Mouse (Mus musculus): ENCODE measurements at regions not wholly inside any gene's neighbourhood (a gene's known extent, or its start where the extent isn't known, plus 50 kb on each side); places are given as distances from the start of the nearest gene placed in this dataset.
A peak's percentile ranks its signal among the peaks of the same experiment; 100 is the strongest.

- Histone ChIP-seq H3K36me3 (ENCODE audit: control insufficient read depth, insufficient read depth, low read length, poor library complexity, severe bottlenecking) (no peaks in the 10 kb centered on the region), H3K27me3 (ENCODE audit: control insufficient read depth, insufficient read depth, low read length, poor library complexity, severe bottlenecking) (no peaks in the 10 kb centered on the region)
- DNase-seq (ENCODE audit: low read depth, low spot score): no peak
Observed at GRCm38 (mm10) chr6:66168913-66169312, 216.5 kb downstream of the 4930544G11Rik start.

- Histone ChIP-seq H3K27me3 (ENCODE audit: control insufficient read depth, insufficient read depth, low read length, poor library complexity, severe bottlenecking) (no peaks in the 10 kb centered on the region), H3K36me3 (ENCODE audit: control insufficient read depth, insufficient read depth, low read length, poor library complexity, severe bottlenecking) (no peaks in the 10 kb centered on the region)
- DNase-seq (ENCODE audit: low read depth, low spot score): no peak
Observed at GRCm38 (mm10) chr6:66197990-66198389, 245.6 kb downstream of the 4930544G11Rik start.

- no peak for DNase-seq (ENCODE audit: low read depth, low spot score)
- H3K36me3 ChIP-seq (ENCODE audit: control insufficient read depth, insufficient read depth, low read length, poor library complexity, severe bottlenecking): no peaks in the 10 kb centered on the region
- no peaks in the 10 kb centered on the region for H3K27me3 ChIP-seq (ENCODE audit: control insufficient read depth, insufficient read depth, low read length, poor library complexity, severe bottlenecking)
Observed at GRCm38 (mm10) chr6:66200136-66200790, 247.9 kb downstream of the 4930544G11Rik start.

GRCm38 (mm10) chr6:66206197-66206925 lies 254.0 kb downstream of the 4930544G11Rik start:
- Histone ChIP-seq H3K36me3 (ENCODE audit: control insufficient read depth, insufficient read depth, low read length, poor library complexity, severe bottlenecking) (no peaks in the 10 kb centered on the region), H3K27me3 (ENCODE audit: control insufficient read depth, insufficient read depth, low read length, poor library complexity, severe bottlenecking) (no peaks in the 10 kb centered on the region)
- DNase-seq (ENCODE audit: low read depth, low spot score): no peak

GRCm38 (mm10) chr6:66217543-66217942 lies 265.1 kb downstream of the 4930544G11Rik start:
- Histone ChIP-seq H3K27me3 (ENCODE audit: control insufficient read depth, insufficient read depth, low read length, poor library complexity, severe bottlenecking) (no peaks in the 10 kb centered on the region), H3K36me3 (ENCODE audit: control insufficient read depth, insufficient read depth, low read length, poor library complexity, severe bottlenecking) (no peaks in the 10 kb centered on the region)
- DNase-seq (ENCODE audit: low read depth, low spot score): no peak

- no peaks in the 10 kb centered on the region for H3K27me3 ChIP-seq (ENCODE audit: control insufficient read depth, insufficient read depth, low read length, poor library complexity, severe bottlenecking)
- no peaks in the 10 kb centered on the region for H3K36me3 ChIP-seq (ENCODE audit: control insufficient read depth, insufficient read depth, low read length, poor library complexity, severe bottlenecking)
- no peak for DNase-seq (ENCODE audit: low read depth, low spot score)
Observed at GRCm38 (mm10) chr6:66224164-66224903, 271.9 kb downstream of the 4930544G11Rik start.

GRCm38 (mm10) chr6:66236368-66236767 lies 284.0 kb downstream of the 4930544G11Rik start:
- Histone ChIP-seq H3K27me3 (ENCODE audit: control insufficient read depth, insufficient read depth, low read length, poor library complexity, severe bottlenecking) (no peaks in the 10 kb centered on the region), H3K36me3 (ENCODE audit: control insufficient read depth, insufficient read depth, low read length, poor library complexity, severe bottlenecking) (no peaks in the 10 kb centered on the region)
- no peak for DNase-seq (ENCODE audit: low read depth, low spot score)

GRCm38 (mm10) chr6:66255378-66255777 lies 279.8 kb upstream of the Mad2l1 start:
- DNase-seq (ENCODE audit: low read depth, low spot score): no peak
- no peaks in the 10 kb centered on the region for H3K36me3 ChIP-seq (ENCODE audit: control insufficient read depth, insufficient read depth, low read length, poor library complexity, severe bottlenecking)
- H3K27me3 ChIP-seq (ENCODE audit: control insufficient read depth, insufficient read depth, low read length, poor library complexity, severe bottlenecking): no peaks in the 10 kb centered on the region

- no peak for DNase-seq (ENCODE audit: low read depth, low spot score)
- Histone ChIP-seq H3K36me3 (ENCODE audit: control insufficient read depth, insufficient read depth, low read length, poor library complexity, severe bottlenecking) (no peaks in the 10 kb centered on the region), H3K27me3 (ENCODE audit: control insufficient read depth, insufficient read depth, low read length, poor library complexity, severe bottlenecking) (no peaks in the 10 kb centered on the region)
Observed at GRCm38 (mm10) chr6:66263429-66263828, 271.8 kb upstream of the Mad2l1 start.

- H3K36me3 ChIP-seq (ENCODE audit: control insufficient read depth, insufficient read depth, low read length, poor library complexity, severe bottlenecking): no peaks in the 10 kb centered on the region
- H3K27me3 ChIP-seq (ENCODE audit: control insufficient read depth, insufficient read depth, low read length, poor library complexity, severe bottlenecking): no peaks in the 10 kb centered on the region
- no peak for DNase-seq (ENCODE audit: low read depth, low spot score)
Observed at GRCm38 (mm10) chr6:66263918-66264317, 271.3 kb upstream of the Mad2l1 start.

GRCm38 (mm10) chr6:66268427-66268826 lies 266.8 kb upstream of the Mad2l1 start:
- no peaks in the 10 kb centered on the region for H3K27me3 ChIP-seq (ENCODE audit: control insufficient read depth, insufficient read depth, low read length, poor library complexity, severe bottlenecking)
- no peak for DNase-seq (ENCODE audit: low read depth, low spot score)
- H3K36me3 ChIP-seq (ENCODE audit: control insufficient read depth, insufficient read depth, low read length, poor library complexity, severe bottlenecking): no peaks in the 10 kb centered on the region

- H3K36me3 ChIP-seq (ENCODE audit: control insufficient read depth, insufficient read depth, low read length, poor library complexity, severe bottlenecking): no peaks in the 10 kb centered on the region
- no peaks in the 10 kb centered on the region for H3K27me3 ChIP-seq (ENCODE audit: control insufficient read depth, insufficient read depth, low read length, poor library complexity, severe bottlenecking)
- no peak for DNase-seq (ENCODE audit: low read depth, low spot score)
Observed at GRCm38 (mm10) chr6:66271414-66272206, 263.6 kb upstream of the Mad2l1 start.

GRCm38 (mm10) chr6:66272216-66272615 lies 263.0 kb upstream of the Mad2l1 start:
- Histone ChIP-seq H3K36me3 (ENCODE audit: control insufficient read depth, insufficient read depth, low read length, poor library complexity, severe bottlenecking) (no peaks in the 10 kb centered on the region), H3K27me3 (ENCODE audit: control insufficient read depth, insufficient read depth, low read length, poor library complexity, severe bottlenecking) (no peaks in the 10 kb centered on the region)
- DNase-seq (ENCODE audit: low read depth, low spot score): no peak

GRCm38 (mm10) chr6:66274737-66275136 lies 260.5 kb upstream of the Mad2l1 start:
- Histone ChIP-seq H3K27me3 (ENCODE audit: control insufficient read depth, insufficient read depth, low read length, poor library complexity, severe bottlenecking) (no peaks in the 10 kb centered on the region), H3K36me3 (ENCODE audit: control insufficient read depth, insufficient read depth, low read length, poor library complexity, severe bottlenecking) (no peaks in the 10 kb centered on the region)
- peak; percentile 4 for DNase-seq (ENCODE audit: low read depth, low spot score)

Measured in splenic B cell, adult 2 months (primary cell).